Mouse (Mus musculus) stomach, embryonic 15.5 days (tissue): ENCODE measurements at regions not wholly inside any gene's neighbourhood (a gene's known extent, or its start where the extent isn't known, plus 50 kb on each side); places are given as distances from the start of the nearest gene placed in this dataset.

Experiments
- ATAC-seq: fragments of 200-750 bp; cut with Nextera tagmentation; 2 replicates; pipeline ENCODE4 v1.8.0; 2017; ENCODE audit warnings: low read depth, moderate number of reproducible peaks, moderate TSS enrichment; ENCODE audit not compliant: insufficient read depth, low FRiP score
- H3K27ac ChIP-seq: fragments of 300-500 bp; sonication (generic); 2 replicates; pipeline ENCODE4 v1.5.1; 2015; ENCODE audit warnings: mild to moderate bottlenecking, inconsistent platforms
- H3K27me3 ChIP-seq: fragments of 300-500 bp; sonication (generic); replicated peaks from 2 replicates; pipeline ENCODE4 v1.6.1; 2015; ENCODE audit warnings: inconsistent platforms
- H3K36me3 ChIP-seq: fragments of 300-500 bp; sonication (generic); 2 replicates; pipeline ENCODE4 v1.6.1; 2015; ENCODE audit warnings: inconsistent platforms
- H3K4me1 ChIP-seq: fragments of 300-500 bp; sonication (generic); 2 replicates; pipeline ENCODE4 v1.6.1; 2015; ENCODE audit warnings: inconsistent platforms
- H3K4me2 ChIP-seq: fragments of 300-500 bp; sonication (generic); 2 replicates; pipeline ENCODE4 v1.6.1; 2015; ENCODE audit warnings: mild to moderate bottlenecking, inconsistent platforms
- H3K4me3 ChIP-seq: fragments of 300-500 bp; sonication (generic); replicated peaks from 2 replicates; pipeline ENCODE4 v1.5.1; 2015; ENCODE audit warnings: inconsistent platforms
- H3K9ac ChIP-seq: fragments of 300-500 bp; sonication (generic); 2 replicates; pipeline ENCODE4 v1.6.1; 2015; ENCODE audit warnings: inconsistent platforms
- H3K9me3 ChIP-seq: fragments of 300-500 bp; sonication (generic); 2 replicates; pipeline ENCODE4 v1.6.1; 2016; ENCODE audit warnings: inconsistent platforms
- WGBS: fragments of 180-500 bp; shearing (Covaris S2); methylation state at CpG from one replicate; pipeline ENCODE4 v1.1.7; 2015; 5-methylcytosine and 5-hydroxymethylcytosine counted together

DNA sequence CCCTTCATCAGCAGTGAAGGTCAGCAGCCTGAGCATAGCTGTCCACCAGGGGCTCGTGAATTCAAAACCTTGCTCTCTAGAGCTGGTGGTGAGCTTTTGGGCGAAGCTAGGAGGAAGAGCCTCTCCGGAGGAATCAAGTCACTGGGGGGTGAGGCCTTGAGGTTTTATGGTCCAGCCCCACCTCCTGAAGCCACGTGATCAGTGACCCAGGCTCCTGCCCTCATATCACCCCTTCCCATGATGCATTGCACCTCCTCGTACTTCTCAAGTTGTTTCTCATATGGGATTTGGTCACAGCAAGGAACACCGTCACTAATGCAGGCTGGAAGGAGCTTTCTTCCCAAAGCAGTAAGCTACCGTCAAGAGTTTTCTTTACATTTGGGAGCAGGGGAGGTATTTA, 132.1 kb upstream of the Rbm19 start:
- Histone ChIP-seq H3K4me3 (no peak overlapping the region), H3K27me3 (0 out of 2 replicates have a peak, but pooled peaks cover 3% of the 10 kb centered on the region), H3K36me3 (no peaks in the 10 kb centered on the region), H3K27ac (no peak overlapping the region), H3K4me2 (no peak overlapping the region), H3K9me3 (no peaks in the 10 kb centered on the region), H3K9ac (no peak overlapping the region), H3K4me1 (0 out of 2 replicates have a peak, but pooled peaks cover 3% of the 10 kb centered on the region)
- no peak for ATAC-seq
- 71% methylated on average over 7 of the region's 7 CpGs for WGBS

DNA sequence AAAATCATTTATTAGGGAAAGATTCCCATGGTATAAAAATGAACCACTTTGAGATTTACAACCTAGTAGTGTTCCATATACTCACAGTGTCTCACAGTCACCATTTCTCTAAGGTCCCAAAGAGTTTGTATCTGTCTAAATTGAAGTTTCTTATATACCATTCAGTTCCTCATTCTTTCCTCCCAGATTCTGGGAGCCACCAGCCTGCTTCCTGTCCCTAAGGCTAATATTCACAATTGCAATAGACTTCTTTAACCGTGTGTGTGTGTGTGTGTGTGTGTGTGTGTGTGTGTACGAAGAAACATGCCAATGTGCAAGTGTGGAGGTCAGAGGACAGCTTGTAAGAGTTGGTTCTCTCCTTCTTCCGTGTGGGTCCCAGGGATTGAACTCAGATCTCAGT, 124.1 kb upstream of the Rbm19 start:
- H3K4me1 ChIP-seq = 0 out of 2 replicates have a peak, but pooled peaks cover 3% of the 10 kb centered on the region
- no peaks in the 10 kb centered on the region for H3K27me3 ChIP-seq
- WGBS = 71% methylated on average over 3 of the region's 3 CpGs
- H3K9ac ChIP-seq = no peak overlapping the region
- no peak for ATAC-seq
- no peak overlapping the region for H3K4me3 ChIP-seq
- no peaks in the 10 kb centered on the region for H3K9me3 ChIP-seq
- H3K36me3 ChIP-seq = no peaks in the 10 kb centered on the region
- no peak overlapping the region for H3K4me2 ChIP-seq
- H3K27ac ChIP-seq = no peak overlapping the region

DNA sequence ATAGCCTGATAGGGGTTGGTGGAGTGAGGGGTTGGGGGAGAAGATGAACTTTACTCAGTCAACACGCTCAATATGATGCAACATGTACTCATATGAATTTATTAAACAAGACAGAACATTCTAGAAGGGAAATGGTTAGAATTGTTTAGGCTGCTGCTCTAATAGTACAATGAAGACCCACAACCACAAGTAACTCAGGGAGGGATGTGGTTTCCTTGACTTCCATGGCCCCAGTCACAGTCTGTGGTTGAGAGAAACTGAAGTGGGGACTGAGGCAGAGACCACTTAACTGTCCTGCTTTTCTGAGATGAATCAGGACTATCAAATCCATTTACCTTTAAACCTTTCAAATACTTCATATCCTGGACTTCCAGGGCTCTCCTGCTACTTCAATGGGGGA, 120.5 kb upstream of the Rbm19 start:
- H3K4me2 ChIP-seq = no peak overlapping the region
- no peaks in the 10 kb centered on the region for H3K9me3 ChIP-seq
- WGBS = 81% methylated on average over 1 of the region's 1 CpGs
- no peak overlapping the region for H3K9ac ChIP-seq
- no peak overlapping the region for H3K27ac ChIP-seq
- H3K36me3 ChIP-seq = no peaks in the 10 kb centered on the region
- H3K4me1 ChIP-seq = no peaks in the 10 kb centered on the region
- no peak overlapping the region for H3K4me3 ChIP-seq
- no peaks in the 10 kb centered on the region for H3K27me3 ChIP-seq
- no peak for ATAC-seq

DNA sequence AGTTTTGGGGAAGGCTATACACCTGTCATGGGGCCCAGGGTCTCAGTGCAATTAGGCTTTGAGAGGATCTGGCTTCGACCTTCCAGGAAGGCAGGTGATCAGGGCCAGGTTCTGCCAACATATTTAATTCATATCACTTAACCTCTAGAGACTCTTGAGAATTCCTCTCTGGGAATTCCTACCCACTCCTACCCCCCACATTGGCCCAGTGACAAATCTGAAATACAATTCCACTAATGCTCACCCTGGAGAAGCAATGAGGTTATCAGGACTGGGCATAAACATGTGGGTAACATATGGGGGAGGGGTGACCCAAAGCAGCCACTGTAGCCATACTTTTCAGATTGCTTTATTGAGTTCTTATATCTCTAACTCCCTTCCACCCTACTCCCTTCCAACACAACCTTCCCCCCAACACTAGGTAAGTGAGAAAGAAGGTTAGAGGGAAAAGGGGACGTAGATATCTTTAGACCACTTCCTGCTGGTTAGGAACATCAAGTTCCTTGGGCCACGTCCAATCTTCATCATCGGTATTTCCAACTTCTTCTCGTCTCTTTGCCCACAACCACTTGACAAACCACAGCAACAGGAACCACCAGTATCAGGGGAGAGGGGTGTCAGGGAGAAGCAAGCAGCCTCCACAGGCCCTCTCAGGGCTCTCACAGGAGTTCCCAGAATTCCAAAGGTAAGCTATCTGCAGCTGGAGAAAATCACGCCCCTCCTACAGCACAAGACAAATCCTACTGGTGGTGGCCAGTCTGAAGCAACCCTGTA, 110.4 kb upstream of the Rbm19 start:
- Histone ChIP-seq H3K9ac (no peak overlapping the region), H3K27me3 (no peaks in the 10 kb centered on the region), H3K36me3 (no peaks in the 10 kb centered on the region), H3K9me3 (no peaks in the 10 kb centered on the region), H3K4me2 (no peak overlapping the region), H3K4me3 (no peak overlapping the region), H3K4me1 (no peaks in the 10 kb centered on the region), H3K27ac (no peak overlapping the region)
- ATAC-seq = no peak
- 74% methylated on average over 6 of the region's 6 CpGs for WGBS

DNA sequence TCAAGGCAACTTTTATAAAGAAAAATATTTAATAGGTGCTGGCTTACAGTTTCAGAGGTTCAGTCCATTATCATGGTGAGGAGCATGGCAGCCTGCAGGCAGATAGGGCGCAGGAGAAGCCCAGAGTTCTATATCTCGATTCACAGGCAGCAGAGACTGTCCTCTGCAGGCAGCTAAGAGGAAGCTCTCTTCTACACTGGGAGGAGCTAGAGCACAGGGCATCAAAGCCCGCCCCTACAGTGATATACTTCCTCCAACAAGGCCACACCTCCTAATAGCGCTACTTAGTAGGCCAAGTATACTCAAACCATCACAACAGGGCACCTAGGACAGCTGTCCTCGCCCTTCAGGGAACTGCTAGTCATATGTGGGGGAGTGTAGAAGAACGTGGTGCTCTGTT, 108.5 kb upstream of the Rbm19 start:
- 67% methylated on average over 6 of the region's 6 CpGs for WGBS
- H3K36me3 ChIP-seq = no peaks in the 10 kb centered on the region
- no peak overlapping the region for H3K9ac ChIP-seq
- no peak overlapping the region for H3K4me2 ChIP-seq
- H3K27ac ChIP-seq = no peak overlapping the region
- H3K4me1 ChIP-seq = no peaks in the 10 kb centered on the region
- no peaks in the 10 kb centered on the region for H3K27me3 ChIP-seq
- no peaks in the 10 kb centered on the region for H3K9me3 ChIP-seq
- no peak overlapping the region for H3K4me3 ChIP-seq
- ATAC-seq = no peak

DNA sequence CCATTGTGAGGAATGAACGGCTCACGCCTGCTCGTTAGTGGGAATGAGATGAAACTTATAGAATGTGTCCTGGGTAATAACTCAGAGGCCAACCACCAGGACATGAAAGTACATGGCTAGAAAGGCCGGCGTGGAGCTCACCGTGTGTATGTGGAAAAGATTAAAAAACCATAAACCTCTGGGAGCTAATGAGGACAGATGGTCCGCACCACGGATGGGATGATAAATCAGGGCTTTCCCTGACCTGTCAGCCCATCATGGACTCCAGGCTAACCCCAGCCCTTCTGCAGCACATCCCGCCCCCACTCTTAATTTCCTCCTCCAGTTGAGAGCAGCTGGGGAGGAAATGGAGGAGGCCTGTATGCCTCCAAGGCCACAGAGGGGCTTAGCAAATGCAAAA, 108.0 kb upstream of the Rbm19 start:
- WGBS = 66% methylated on average over 9 of the region's 9 CpGs
- no peaks in the 10 kb centered on the region for H3K4me1 ChIP-seq

DNA sequence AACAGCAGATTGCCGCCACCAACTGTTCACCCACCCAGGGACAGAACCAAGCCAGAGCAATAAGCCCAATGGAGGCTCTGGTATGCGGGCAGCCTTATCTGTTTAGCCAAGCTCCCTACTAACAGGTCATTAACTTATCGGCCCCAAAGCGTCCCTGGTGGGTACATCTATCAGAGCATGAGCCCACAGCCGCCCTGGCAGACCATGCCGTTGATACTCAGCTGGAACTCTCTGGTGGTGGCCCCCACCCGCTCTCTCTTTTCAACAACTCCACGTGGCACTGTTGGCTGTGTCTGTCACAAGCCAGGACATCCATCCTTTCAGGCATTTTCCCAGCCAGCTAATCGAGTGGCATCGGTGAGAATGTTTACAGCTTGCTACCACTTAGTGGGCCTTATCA, 100.8 kb upstream of the Rbm19 start:
- H3K27ac ChIP-seq = no peak overlapping the region
- no peak overlapping the region for H3K9ac ChIP-seq
- H3K4me3 ChIP-seq = no peak overlapping the region
- H3K9me3 ChIP-seq = no peaks in the 10 kb centered on the region
- H3K4me1 ChIP-seq = no peaks in the 10 kb centered on the region
- no peaks in the 10 kb centered on the region for H3K27me3 ChIP-seq
- H3K4me2 ChIP-seq = no peak overlapping the region
- WGBS = 23% methylated on average over 10 of the region's 10 CpGs
- no peak for ATAC-seq
- H3K36me3 ChIP-seq = no peaks in the 10 kb centered on the region

More for the DNA sequence above, 108.0 kb upstream of the Rbm19 start:
- Histone ChIP-seq H3K36me3 (no peaks in the 10 kb centered on the region), H3K9me3 (no peaks in the 10 kb centered on the region), H3K27ac (no peak overlapping the region), H3K27me3 (no peaks in the 10 kb centered on the region), H3K4me2 (no peak overlapping the region), H3K4me3 (no peak overlapping the region), H3K9ac (no peak overlapping the region)
- no peak for ATAC-seq

DNA sequence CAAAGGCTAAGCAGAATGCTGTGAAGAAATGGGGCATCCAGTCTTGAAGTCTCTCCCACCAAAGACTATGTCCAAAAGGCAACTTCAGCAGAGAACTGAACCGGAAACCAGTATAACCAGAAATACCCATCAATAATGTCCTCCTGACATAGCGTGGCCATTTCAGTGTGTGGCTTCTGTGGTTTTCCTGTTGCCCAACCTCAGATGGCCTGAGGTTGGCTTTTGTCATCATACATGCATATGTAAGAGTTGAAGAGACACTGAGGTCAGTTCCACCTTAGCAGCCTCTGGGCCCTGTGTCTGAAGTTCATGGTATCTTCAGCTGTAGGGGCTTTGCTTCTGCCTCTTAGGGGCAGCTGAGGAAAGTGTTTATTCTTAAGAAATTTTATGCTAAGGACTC, 98.1 kb upstream of the Rbm19 start:
- Histone ChIP-seq H3K27ac (no peak overlapping the region), H3K27me3 (no peaks in the 10 kb centered on the region), H3K9me3 (no peaks in the 10 kb centered on the region), H3K4me3 (no peak overlapping the region), H3K9ac (no peak overlapping the region), H3K4me1 (no peaks in the 10 kb centered on the region), H3K36me3 (no peaks in the 10 kb centered on the region), H3K4me2 (no peak overlapping the region)
- 82% methylated on average over 2 of the region's 2 CpGs for WGBS
- no peak for ATAC-seq

DNA sequence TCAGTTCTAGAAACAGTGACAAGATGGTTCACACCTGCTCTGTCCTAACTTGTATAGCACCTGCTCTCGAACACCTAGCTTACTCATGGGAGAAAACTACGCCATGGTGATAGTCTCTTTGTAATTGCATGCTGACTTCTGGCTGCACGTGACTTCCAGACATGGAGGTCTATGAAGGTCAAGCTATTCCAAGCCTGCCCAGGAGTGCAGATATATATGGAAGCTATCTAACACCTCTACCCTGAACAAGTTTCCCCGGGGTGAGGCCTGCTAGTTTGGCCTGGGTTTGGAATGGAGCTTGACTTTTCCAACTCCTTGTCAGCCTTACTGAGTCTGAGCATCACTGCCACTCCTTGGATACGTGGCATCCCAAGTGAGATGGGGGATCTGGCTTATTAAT, 95.5 kb upstream of the Rbm19 start:
- Histone ChIP-seq H3K9ac (no peak overlapping the region), H3K27me3 (no peaks in the 10 kb centered on the region), H3K4me3 (no peak overlapping the region), H3K9me3 (no peaks in the 10 kb centered on the region), H3K36me3 (no peaks in the 10 kb centered on the region), H3K4me1 (no peaks in the 10 kb centered on the region), H3K4me2 (no peak overlapping the region), H3K27ac (no peak overlapping the region)
- 79% methylated on average over 5 of the region's 5 CpGs for WGBS
- ATAC-seq = no peak

DNA sequence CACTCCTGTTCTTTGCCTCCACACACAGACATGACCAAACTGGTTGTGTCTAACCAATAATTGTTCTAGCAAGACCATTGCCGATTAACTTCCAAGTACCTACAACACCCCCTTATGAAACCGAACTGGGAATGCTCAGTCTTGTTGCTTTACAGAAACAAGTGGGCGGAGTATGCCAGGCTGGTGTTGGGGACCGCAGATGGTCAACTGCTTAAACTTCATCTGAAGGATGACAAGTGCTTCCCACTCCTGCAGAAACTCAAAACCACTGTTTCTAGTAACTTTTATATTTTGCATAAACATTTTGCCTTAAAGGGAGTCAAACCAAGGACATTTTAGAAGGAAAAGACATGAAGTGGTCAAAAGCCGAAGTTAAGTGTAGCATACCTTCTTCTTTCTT, 94.0 kb upstream of the Rbm19 start:
- no peaks in the 10 kb centered on the region for H3K27me3 ChIP-seq
- H3K4me1 ChIP-seq = no peaks in the 10 kb centered on the region
- H3K36me3 ChIP-seq = no peaks in the 10 kb centered on the region
- H3K4me3 ChIP-seq = no peak overlapping the region
- H3K4me2 ChIP-seq = no peak overlapping the region
- no peak overlapping the region for H3K27ac ChIP-seq
- H3K9ac ChIP-seq = no peak overlapping the region
- H3K9me3 ChIP-seq = no peaks in the 10 kb centered on the region
- WGBS = 95% methylated on average over 5 of the region's 5 CpGs
- no peak for ATAC-seq

DNA sequence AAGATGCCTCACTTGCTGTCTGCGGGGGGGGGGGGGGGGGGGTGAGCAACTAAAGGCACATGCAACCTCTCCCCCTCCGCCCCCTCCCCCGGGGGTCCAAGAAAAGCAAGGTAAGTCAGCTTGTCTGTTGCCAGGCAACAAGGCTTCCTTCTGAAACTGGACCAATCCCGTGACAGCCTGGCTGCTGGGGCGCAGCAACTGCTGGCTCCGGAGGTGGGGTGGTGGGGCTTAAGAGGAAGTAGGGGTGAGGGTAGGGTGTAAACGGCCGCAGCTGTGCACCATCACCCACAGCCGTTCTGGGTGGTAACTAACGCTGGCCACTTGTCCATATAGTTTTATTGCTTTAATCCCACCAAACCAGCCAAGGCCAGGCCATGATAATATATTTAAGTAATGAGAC, 92.2 kb upstream of the Rbm19 start:
- 5% methylated on average over 9 of the region's 10 CpGs for WGBS
- Histone ChIP-seq H3K36me3 (no peaks in the 10 kb centered on the region), H3K27ac (no peak overlapping the region), H3K27me3 (no peaks in the 10 kb centered on the region), H3K9ac (no peak overlapping the region), H3K4me3 (no peak overlapping the region), H3K4me2 (no peak overlapping the region), H3K4me1 (no peaks in the 10 kb centered on the region), H3K9me3 (no peaks in the 10 kb centered on the region)
- ATAC-seq = no peak

DNA sequence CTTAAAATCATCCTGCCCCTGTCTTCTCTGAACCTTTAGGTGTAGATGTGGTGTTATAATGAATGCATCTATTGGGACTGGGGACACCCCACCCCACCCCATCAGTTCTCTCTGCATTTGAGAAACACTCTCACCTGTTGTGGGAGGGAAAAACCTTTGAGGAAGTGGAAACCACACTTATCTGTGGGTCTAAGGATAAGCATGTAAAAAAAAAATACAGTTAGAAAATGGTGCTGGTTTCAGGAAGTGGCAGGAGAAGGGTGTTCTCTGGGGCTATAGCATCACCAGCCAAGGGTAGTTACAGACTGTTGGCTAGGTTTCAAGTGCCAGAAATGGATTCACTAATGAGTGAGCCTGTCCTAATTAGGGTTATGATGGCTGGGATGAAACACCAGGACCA, 91.1 kb upstream of the Rbm19 start:
- H3K36me3 ChIP-seq = no peaks in the 10 kb centered on the region

DNA sequence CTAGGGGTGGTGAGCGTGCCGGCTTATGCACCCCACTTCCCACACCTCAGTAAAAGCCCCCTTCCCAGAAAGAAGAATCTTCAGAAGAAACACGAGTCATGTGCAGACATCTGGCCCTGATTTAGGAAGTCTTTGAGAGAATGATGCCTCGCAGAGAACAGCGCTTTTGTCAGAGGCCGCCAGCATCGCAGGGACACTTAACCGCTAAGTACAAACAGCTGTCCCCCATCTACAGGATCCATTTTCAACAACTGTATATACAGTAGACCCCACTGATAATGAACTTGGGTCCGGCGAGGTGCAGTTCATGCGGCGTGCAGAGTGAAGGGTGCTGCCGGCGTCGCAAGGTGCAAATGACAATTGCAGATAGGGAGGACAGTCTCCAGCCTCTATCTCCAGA, 85.4 kb upstream of the Rbm19 start:
- no peaks in the 10 kb centered on the region for H3K36me3 ChIP-seq
- no peaks in the 10 kb centered on the region for H3K4me1 ChIP-seq
- no peak for ATAC-seq
- WGBS = 69% methylated on average over 15 of the region's 15 CpGs
- H3K4me2 ChIP-seq = no peak overlapping the region
- H3K9ac ChIP-seq = no peak overlapping the region
- no peak overlapping the region for H3K4me3 ChIP-seq
- no peaks in the 10 kb centered on the region for H3K9me3 ChIP-seq
- no peak overlapping the region for H3K27ac ChIP-seq
- H3K27me3 ChIP-seq = no peaks in the 10 kb centered on the region

More for the DNA sequence above, 91.1 kb upstream of the Rbm19 start:
- no peak overlapping the region for H3K9ac ChIP-seq
- no peak overlapping the region for H3K27ac ChIP-seq
- H3K9me3 ChIP-seq = no peaks in the 10 kb centered on the region
- H3K27me3 ChIP-seq = no peaks in the 10 kb centered on the region
- H3K4me1 ChIP-seq = no peaks in the 10 kb centered on the region
- no peak for ATAC-seq
- H3K4me3 ChIP-seq = no peak overlapping the region
- H3K4me2 ChIP-seq = no peak overlapping the region
